Mouse (Mus musculus) adrenal gland, adult 18-20 months (tissue): ENCODE measurements at regions not wholly inside any gene's neighbourhood (a gene's known extent, or its start where the extent isn't known, plus 50 kb on each side); places are given as distances from the start of the nearest gene placed in this dataset.

Source experiments
- DNase-seq, 2 experiments: peaks; one replicate each; pipeline ENCODE4 v3.0.0; 2021 to 2022; ENCODE audit warnings: low spot score in 2 of 2

GRCm38 (mm10) chr12:9404981-9405380 lies 164.9 kb upstream of the Osr1 start:
- no peak for DNase-seq

GRCm38 (mm10) chr12:9419311-9419710 lies 150.6 kb upstream of the Osr1 start:
- DNase-seq, result no peak

- DNase-seq, result no peak
These were observed 139.3 kb upstream of the Osr1 start for GRCm38 (mm10) chr12:9430656-9431055.

- no peak for DNase-seq
These were observed 131.2 kb upstream of the Osr1 start for GRCm38 (mm10) chr12:9438575-9439161.

- no peak for DNase-seq
These were observed 119.3 kb upstream of the Osr1 start for GRCm38 (mm10) chr12:9450620-9451019.

GRCm38 (mm10) chr12:9460193-9460592 lies 109.7 kb upstream of the Osr1 start:
- no peak for DNase-seq

- DNase-seq, result no peak
These were observed 100.1 kb upstream of the Osr1 start for GRCm38 (mm10) chr12:9469655-9470470.

- DNase-seq, result no peak
These were observed 94.1 kb upstream of the Osr1 start for GRCm38 (mm10) chr12:9475836-9476235.

- DNase-seq, result no peak
These were observed 91.7 kb upstream of the Osr1 start for GRCm38 (mm10) chr12:9478201-9478600.

- no peak for DNase-seq
These were observed 82.1 kb upstream of the Osr1 start for GRCm38 (mm10) chr12:9487674-9488413.

- no peak for DNase-seq
These were observed 56.0 kb upstream of the Osr1 start for GRCm38 (mm10) chr12:9513926-9514325.

GRCm38 (mm10) chr12:9518782-9519181 lies 51.1 kb upstream of the Osr1 start:
- no peak for DNase-seq

GRCm38 (mm10) chr12:9519346-9519745 lies 50.6 kb upstream of the Osr1 start:
- peak; percentile 9 to 19 for DNase-seq
